Mouse (Mus musculus) spleen, postnatal 10 days (tissue): Measurements from ENCODE around the gene Cd300c.
"Not testable (repeated sequence)": the region's sequence is repeated elsewhere in the genome, so short reads cannot be mapped to it uniquely, and the experiment has no call there.

Experiments
- DNase-seq, 2 experiments: peaks; one replicate each; pipeline ENCODE4 v3.0.0; 2021 to 2022; ENCODE audit warnings: low spot score in 2 of 2

The Cd300c gene

DNA sequence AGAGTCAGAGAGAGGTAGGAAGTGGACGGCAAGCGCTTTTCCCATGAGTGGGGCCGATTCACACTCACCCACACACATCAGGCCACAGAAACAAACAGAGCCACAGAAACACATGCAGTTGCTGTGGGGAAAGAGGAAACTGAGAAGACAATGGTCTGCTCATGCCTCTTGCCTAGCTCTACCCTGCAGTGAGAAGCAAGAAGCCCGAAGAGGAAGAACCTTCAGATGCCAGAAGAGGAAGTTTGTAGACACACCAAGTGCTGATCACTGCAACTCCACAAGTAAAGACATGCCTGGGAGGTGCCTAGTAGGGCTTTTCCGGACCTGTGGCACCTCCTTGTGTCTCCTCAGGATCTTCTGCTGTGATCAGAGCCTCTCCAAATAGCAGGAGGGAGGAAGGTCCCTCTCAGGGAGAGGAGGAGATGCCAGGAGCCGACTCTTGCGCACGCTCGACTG is at the start of gene Cd300c:
TSS of gene Cd300c (minus strand) at position 406 of the 456 bp plus-strand sequence.
- no peak for DNase-seq

DNA sequence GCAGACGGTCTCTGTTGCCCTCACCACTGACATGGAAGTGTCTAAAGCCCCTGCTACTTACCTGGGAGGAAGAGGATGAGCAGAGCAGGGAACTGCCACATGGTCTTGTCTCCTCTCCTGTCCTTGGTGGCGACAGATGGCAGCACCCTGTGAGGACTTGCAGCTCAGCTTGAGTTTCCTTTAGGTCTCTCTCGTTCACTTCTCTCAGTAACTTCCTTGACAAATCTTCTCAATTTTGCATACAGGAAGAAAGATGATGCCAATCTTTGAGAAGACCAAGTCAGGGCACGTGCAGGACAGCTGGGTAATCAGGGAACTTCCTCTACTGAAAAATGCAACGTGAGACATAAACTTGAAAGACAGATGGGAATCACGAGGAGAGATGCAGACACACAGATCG is 47.1 kb upstream of the Cd300c start, which contains the start of gene Cd300ld2:
TSS of gene Cd300ld2 (minus strand) at position 101 of the 400 bp plus-strand sequence.
- DNase-seq: not testable (repeated sequence)

DNA sequence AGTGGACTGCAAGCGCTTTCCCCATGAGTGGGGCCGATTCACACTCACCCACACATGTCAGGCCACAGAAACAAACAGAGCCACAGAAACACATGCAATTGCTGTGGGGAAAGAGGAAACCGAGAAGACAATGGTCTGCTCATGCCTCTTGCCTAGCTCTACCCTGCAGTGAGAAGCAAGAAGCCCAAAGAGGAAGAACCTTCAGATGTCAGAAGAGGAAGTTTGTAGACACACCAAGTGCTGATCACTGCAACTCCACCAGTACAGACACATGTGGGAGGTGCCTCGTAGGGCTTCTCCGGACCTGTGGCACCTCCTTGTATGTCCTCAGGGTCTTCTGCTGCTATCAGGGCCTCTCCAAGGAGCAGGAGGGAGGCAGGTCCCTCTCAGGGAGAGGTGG is 35.1 kb upstream of the Cd300c start:
- DNase-seq: peak in 1 of 2 experiments; percentile 20

DNA sequence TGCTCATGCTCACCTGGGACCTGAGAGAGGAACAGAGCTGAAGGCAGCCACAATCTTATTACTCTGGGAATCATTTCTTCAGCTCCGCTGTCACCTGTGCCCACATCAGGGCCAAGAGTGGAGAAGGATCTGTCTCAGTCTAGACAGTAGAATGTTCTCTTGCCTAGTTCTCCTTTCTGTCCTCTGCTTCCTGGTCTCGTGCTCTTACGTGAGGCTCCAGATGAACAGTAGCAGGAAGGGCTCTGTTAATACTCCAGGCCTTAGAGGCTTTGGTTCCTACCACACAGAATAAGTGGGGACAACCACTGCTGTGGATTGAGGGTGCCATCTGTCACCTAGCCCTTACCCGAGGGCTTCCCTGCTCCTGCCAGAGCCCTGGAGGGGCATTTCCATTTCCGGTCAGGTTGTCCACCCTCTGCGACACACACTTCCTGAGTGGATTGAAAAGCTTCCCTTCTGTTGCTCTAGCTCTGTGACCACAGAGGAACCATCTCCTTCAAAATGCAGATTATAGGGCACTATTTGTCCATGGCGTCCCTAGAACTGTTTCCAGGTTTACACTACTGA is 32.6 kb upstream of the Cd300c start, which contains the start of gene Cd300c2:
TSS of gene Cd300c2 (minus strand) at position 407 of the 567 bp plus-strand sequence.
- DNase-seq: no peak

DNA sequence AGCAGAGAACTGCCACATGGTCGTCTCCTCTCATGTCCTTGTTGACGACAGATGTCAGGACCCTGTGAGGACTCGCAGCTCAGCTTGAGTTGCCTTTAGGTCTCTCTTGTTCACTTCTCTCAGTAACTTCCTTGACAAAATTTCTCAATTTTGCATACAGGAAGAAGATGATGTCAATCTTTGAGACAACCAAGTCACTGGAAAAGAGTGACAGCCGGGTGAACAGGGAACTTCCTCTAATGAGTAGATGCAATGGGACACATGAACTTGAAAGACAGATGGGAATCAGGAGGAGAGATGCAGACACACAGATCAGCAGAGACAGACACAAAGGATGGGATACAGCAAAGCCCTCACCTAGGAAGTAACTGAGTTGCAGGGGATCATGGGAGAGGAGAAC is 20.8 kb upstream of the Cd300c start, which contains the start of gene Cd300ld:
TSS of gene Cd300ld (minus strand) at position 130 of the 400 bp plus-strand sequence.
- no peak for DNase-seq

DNA sequence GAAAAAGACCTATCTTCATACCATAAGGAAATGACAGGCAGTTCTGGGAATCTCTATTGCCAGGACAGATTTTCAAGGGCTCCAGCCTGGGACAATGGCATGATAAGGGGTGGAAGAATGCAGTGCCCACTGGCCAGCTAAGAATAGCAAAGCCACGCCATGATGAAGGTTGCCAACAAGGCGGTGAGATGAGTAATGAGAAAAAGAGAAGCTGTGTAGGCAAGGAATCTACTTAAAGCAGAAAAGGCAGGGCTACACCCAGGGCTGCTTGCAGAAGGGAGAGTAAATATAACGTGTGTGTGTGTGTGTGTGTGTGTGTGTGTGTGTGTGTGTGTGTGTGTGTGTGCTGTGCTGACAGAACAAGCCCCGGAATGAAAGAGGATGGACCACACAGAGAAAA is 12.9 kb upstream of the Cd300c start:
- no peak for DNase-seq

DNA sequence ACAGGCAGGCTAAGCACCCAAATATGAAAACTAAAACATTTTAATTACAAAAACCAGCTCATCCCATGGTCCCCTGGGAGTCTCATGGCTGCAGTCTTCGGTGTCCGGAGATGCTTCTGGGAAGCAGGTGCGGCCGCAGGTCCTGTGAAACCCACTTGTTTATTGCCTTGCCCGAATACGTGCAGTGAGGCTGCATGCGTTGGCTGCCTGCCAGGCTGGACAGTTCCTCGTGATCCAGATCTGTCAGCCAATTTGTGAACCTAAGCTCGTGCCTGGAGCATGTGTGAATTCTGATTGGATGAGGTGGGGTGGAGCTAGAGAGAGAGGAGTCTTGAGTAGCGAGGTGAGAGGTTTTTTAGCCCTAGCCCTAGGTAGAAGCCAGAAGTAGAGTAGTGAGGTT is 3.8 kb upstream of the Cd300c start:
- no peak for DNase-seq

DNA sequence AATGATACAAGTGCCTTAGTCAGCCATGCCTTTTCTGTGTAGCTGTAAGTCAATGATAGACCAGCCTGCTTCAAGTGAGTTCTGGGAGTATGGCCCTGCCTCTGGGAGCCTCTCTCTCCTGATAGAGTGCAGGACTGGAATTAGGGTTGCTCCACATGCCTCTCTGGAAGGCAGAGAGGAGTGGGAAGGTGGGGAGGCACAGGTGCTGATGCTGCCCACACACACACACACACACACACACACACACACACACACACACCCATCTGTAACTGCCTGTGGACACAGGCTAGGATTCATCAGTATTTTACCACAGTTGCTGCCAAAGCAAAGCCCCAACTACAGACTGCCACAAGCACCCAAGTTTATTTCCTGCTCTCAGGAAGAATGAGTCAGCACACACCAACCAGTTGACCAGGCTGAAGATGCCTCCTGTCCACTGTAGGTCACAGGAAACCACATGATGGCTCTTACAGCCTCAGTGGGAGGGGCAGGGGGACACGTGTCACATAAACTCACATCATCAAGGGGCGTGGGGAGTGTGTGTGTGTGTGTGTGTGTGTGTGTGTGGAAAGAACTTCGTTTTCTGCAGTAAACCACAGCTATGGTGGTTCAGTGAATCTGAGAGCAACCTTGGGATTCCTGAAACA is 3.7 kb downstream of the Cd300c start:
- no peak for DNase-seq

DNA sequence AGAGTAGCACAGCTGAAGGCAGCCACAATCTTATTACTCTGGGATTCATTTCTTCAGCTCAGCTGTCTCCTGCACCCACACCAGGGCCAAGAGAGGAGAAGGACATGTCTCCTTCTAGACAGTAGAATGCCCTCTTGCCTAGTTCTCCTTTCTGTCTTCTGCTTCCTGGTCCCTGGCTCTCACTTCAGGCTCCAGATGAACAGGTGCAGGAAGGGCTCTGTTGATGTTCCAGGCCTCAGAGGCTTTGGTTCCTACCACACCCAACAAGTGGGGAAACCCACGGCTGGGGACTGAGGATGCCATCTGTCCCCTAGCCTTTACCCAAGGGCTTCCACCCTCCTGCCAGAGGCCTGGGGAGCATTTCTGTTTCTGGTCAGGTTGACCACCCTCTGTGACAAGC is 8.6 kb downstream of the Cd300c start:
- DNase-seq: no peak

DNA sequence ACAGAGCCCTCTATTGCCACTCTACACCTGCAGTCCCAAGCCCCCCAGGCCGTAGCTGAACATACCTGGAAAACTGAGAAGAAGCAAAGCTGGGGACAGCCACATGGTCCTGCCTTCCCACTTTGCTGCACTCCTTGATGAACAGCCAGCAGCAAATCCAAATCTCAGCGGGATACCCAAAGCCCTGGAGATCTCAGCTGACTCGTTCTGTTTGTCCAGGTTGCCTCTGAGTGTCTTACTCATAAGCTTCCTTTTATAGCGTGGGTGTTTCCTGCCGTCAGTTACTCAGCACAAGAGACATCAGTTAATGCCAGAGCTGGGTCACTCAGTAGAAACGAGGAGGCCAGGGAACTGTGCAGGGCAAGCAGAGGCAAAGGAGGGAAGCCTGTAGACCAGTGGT is 34.8 kb downstream of the Cd300c start, which contains the start of gene Cd300lb:
TSS of gene Cd300lb (minus strand) at position 243 of the 400 bp plus-strand sequence.
- peak in 1 of 2 experiments; percentile 9 for DNase-seq

DNA sequence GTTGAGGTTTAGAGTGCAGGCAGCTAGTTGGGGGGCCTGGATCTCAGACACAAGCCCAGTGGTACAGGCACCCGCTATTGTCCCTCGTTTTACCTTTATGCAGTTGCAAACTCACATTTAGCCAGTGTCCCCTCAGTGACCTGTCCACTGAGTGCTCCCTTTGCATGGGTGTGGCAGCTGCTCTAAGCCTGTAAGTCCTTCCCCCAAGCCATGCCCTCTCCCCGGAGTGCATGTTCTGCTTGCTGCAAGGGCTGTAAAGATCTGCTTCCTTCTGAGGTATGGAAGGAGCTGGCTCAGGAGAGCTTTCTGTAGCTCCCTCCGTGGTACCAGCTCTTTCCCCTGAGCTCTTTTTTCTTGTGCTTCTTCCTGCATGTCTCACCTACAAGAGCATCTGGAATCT is 35.4 kb downstream of the Cd300c start:
- peak in 1 of 2 experiments; percentile 9 for DNase-seq

DNA sequence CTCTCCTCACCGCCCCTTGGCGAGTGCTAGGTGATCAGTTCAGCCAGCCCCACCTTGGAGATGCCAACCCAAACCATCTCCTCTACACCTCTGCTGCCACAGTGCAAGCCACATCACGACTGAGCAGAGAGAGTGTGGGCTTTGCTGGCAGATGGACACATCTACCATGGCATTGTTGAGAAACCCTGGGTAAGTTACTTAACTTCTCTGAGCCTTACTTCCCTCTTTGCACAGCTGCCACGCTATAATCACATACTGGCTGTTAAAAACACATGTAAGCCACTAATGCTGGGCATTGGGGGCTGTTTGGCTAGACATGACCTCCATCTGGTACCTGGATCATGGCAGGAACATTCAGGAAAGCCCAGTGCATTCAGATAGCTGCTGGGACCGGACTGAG is 37.9 kb downstream of the Cd300c start:
- DNase-seq: peak in 1 of 2 experiments; percentile 10

DNA sequence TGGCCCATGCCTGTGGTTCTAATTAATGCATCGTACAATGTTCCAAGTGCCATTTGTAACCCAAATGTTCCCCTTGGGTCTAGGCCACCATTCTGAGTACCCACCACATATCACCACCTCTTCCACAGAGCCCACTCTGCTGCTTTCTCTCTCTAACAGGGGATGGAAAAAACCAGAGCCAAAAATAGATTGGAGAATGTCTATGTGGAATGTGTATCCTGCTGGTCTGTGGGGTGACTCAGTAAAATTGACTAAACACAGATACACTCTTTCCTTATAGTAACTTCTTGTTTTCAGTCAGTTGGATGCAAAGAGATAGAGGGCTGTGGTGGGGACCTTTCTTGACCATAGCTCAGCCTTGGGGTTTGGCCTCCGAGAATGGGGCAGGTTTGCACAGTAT is 39.4 kb downstream of the Cd300c start:
- DNase-seq: peak in 1 of 2 experiments; percentile 4

DNA sequence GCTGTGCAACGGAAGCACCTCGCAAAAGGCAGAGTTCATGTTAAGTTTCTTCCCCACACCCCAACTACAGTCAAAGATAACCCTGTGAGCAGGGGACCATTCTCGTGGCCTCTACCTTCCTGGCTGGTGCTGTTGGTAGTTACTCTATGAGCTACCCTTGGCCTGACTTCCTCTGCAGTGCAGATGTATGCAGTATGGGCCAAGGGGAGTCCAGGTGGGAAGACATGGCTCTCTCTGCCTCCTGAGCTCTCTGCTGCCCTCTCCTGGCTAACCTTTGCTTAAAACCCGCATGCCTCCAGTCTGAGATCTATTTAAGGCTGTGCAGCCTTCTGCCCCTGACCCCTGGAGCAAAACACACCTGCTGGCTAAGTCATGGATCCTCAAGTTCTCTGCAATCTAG is 45.0 kb downstream of the Cd300c start:
- peak in 1 of 2 experiments; percentile 74 for DNase-seq

DNA sequence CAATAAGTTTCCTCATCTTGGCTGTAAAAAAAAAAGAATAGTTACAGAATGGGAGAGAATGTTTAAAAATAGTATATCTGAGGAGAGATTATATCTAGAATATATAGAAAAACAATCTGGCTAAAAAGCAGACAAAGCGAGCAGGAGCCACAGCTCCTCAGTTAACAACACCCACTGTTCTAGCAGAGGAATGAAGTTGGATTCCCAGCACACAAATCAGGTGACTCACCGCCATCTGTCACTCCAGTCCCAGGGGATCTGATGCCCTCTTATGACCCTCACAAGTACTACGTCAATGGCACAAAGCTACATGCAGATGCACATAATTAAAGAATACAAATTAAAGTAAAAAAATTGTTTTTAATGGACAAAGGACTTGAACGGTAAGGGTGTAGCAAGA is 46.5 kb downstream of the Cd300c start:
- no peak for DNase-seq

DNA sequence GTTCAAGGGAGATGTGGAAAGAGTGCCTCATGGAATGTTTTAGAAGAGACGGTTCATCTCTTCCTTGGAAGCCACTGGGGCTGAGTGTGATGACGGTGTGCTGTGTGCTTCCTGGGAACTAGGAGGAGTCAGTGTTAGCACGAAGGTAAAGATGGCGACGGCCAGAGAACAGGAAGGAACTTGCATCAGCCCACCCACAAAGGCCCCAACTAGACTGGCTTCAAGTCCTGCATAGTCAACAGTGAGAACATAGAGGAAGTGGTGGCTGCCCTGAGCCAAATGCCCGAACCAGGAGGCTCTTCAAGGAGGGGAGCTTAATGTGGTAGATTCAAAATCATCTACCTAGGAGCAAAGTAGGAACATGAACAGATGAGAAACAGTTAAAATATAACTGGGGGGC is 51.8 kb downstream of the Cd300c start:
- no peak for DNase-seq

DNA sequence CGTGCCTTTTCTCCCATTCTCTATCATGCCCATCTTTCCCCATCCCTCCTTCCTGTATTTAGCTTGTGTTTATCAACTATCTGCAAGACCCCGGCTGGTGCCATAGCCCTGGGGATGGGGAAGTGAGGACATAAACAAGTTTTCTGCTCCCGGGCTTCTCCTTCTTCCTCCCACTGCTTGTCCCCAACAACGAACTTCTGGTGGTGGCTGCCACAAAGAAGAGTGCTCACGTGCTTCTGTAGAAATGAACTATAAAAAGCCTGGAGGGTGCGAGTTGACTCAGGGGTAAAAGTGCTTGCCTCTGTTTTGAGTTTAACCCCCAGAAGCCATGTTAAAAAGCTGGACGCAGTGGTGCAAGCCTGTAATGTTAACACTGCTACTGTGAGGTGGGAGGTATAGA is 54.0 kb downstream of the Cd300c start:
- no peak for DNase-seq

DNA sequence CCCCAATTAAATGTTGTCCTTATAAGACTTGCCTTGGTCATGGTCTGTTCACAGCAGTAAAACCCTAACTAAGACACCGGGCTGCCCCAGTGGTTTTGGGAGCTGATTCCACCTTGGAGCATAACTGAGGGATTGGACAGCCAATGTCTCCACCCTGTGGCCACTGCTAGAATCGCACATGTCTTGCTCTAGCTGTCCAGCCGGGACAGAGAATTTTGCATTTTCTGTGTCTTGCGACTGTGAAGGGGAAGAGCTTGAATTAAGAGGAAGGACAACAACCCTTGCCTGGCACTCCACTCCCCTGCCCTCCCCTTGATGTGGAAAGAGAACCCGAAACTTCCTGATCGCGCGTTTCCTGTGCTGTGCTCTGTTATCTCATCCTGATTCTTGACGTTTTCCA is 56.1 kb downstream of the Cd300c start:
- peak; percentile 45 to 75 for DNase-seq

DNA sequence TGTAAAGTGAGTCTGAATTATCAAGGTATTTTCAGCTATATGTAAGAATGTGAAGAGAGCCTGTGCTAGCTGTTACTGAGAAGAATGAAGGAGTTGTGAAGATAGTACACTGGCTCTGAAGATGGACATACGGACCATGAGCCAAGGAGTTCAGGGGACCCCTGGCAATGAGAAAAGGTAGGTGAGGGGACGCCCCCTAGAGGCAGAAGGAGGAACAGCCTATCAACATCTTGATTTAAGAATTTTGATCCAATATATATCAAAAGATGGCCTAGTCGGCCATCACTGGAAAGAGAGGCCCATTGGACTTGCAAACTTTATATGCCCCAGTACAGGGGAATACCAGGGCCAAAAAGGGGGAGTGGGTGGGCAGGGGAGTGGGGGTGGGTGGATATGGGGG is 59.4 kb downstream of the Cd300c start:
- DNase-seq: not testable (repeated sequence)

DNA sequence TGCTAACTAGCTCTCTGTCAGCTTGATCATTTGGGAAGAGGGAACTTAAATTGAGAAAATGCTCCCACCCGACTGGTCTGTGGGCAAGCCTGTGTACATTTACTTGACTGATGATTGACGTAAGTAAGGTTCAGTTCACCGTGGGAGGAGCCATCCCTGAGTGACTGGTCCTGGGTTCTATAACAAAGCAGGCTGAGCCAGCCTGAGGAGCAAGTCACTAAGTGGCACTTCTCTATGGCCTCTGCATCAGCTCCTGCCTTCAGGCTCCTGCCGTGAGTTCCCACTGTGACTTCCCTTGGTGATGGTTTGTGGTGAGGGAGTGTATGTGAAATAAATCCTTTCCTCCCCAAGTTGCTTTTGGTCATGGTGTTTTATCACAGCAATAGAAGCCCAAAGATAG is 60.9 kb downstream of the Cd300c start:
- no peak for DNase-seq

DNA sequence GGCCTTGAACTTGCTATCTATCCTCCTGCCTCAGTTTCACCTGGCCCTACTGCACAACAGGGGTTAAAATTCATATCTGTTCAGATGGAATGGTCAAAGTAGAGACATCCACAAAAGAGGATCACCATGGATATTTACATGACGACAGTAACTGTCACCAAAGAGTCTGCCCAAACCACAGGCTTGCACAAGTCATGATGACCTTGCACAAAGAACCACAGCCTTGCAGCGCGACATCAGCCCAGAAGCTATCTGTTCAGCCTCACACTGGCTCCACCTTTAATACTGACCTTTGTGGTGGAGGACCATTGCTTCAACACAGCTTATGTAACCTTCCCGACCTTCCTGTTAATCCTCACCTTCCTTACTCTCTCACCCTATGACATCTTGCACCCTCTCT is 61.4 kb downstream of the Cd300c start:
- DNase-seq: peak in 1 of 2 experiments; percentile 35
